Mouse (Mus musculus) liver, embryonic 13.5 days (tissue): ENCODE measurements around the gene Lrfn4. TPM values are rescaled to one million over a fixed set of nuclear protein-coding genes. Genes with fewer than 3 reads are reported as not detected.

Source experiments
- ATAC-seq: fragments of 200-750 bp; cut with Nextera tagmentation; 2 replicates; pipeline ENCODE4 v1.8.0; 2017; ENCODE audit warnings: low read depth, mild to moderate bottlenecking, moderate number of reproducible peaks, moderate library complexity
- DNase-seq: peaks from one replicate; pipeline ENCODE4 v3.0.0; 2022
- H3K27ac ChIP-seq: fragments of 300-500 bp; sonication (generic); 2 replicates; pipeline ENCODE4 v1.5.1; 2015; ENCODE audit warnings: moderate library complexity, mild to moderate bottlenecking, inconsistent platforms
- H3K27me3 ChIP-seq: fragments of 300-500 bp; sonication (generic); 2 replicates; pipeline ENCODE4 v1.6.1; 2015; ENCODE audit warnings: mild to moderate bottlenecking, inconsistent platforms
- H3K36me3 ChIP-seq: fragments of 300-500 bp; sonication (generic); 2 replicates; pipeline ENCODE4 v1.6.1; 2015; ENCODE audit warnings: mild to moderate bottlenecking, inconsistent platforms
- H3K4me1 ChIP-seq: fragments of 300-500 bp; sonication (generic); replicated peaks from 2 replicates; pipeline ENCODE4 v1.6.1; 2015; ENCODE audit warnings: inconsistent platforms
- H3K4me2 ChIP-seq: fragments of 300-500 bp; sonication (generic); 2 replicates; pipeline ENCODE4 v1.6.1; 2015; ENCODE audit warnings: inconsistent platforms, mild to moderate bottlenecking, moderate library complexity
- H3K4me3 ChIP-seq: fragments of 300-500 bp; sonication (generic); replicated peaks from 2 replicates; pipeline ENCODE4 v1.5.1; 2015; ENCODE audit warnings: mild to moderate bottlenecking, inconsistent platforms
- H3K9ac ChIP-seq: fragments of 300-500 bp; sonication (generic); 2 replicates; pipeline ENCODE4 v1.6.1; 2015; ENCODE audit warnings: mild to moderate bottlenecking, inconsistent platforms
- H3K9me3 ChIP-seq: fragments of 300-500 bp; sonication (generic); replicated peaks from 2 replicates; pipeline ENCODE4 v1.6.1; 2016; ENCODE audit warnings: inconsistent platforms
- WGBS: fragments of 180-500 bp; shearing (Covaris S2); methylation state at CpG from one replicate; pipeline ENCODE4 v1.1.7; 2015; ENCODE audit not compliant: insufficient replicate concordance; 5-methylcytosine and 5-hydroxymethylcytosine counted together
- microRNA-seq: library from miRNA; unstranded; fragments of <30 nt; microRNA quantifications from one replicate; pipeline ENCODE4, GENCODE M21; 2016
- polyA plus RNA-seq: library from polyadenylated mRNA; unstranded; fragments of >200 nt; fragmentation: Nextera tagmentation; extraction: Ambion mirVana; gene quantifications from 2 replicates; pipeline ENCODE4 v1.2.1, GENCODE M21; 2015

The Lrfn4 gene
- polyA plus RNA-seq, 1 experiment from 2014 or later = 0.59 TPM

DNA sequence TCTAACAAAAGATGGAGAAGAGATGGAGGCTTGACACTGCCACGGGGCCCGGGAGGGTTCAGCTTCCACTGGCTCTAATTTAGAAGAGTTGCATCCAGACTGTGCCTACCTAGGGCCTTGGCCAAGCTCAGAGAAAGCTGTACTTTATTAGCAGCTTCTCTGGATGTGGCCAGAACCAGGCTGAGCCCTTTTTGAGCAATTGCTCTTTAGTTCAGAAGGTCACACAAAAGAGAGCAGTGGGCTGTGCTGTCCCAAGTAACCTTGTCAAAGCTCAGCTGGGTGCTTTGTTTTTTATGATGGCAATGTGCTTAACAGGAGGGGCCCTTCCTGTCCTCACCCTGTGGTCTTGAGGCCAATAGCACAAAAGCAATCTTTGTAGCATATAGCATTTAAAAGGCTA, 47.8 kb downstream of the Lrfn4 start:
- Histone ChIP-seq H3K27ac (peak overlapping the region; percentile 98), H3K9ac (peak overlapping the region; percentile 69), H3K27me3 (no peaks in the 10 kb centered on the region), H3K4me1 (peaks cover 94% of the 10 kb centered on the region), H3K9me3 (no peaks in the 10 kb centered on the region), H3K4me2 (0 out of 2 replicates have a peak overlapping the region, but pooled peaks have one; percentile 8), H3K4me3 (no peak overlapping the region), H3K36me3 (no peaks in the 10 kb centered on the region)
- DNase-seq (no peak), ATAC-seq (no peak)
- WGBS = 43% methylated on average over 2 of the region's 2 CpGs

DNA sequence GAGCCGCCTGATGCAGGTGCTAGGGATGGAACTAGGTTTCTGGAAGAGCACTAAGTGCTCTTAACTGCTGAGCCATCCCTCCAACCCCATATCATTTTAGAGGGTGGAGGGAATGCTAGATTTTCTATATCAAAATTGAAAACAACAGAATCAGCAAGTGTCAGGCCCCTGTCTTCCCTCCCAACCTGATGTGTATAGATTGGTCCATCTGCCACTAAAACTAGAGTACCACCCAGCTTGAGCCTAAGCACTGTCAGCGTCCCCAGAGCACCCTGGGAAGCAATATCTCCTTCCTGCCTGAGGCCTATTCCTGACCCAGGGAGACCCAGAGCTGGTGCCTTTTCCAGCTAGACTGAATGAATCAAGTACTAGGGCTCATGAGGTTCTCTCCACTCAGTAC, 48.6 kb downstream of the Lrfn4 start:
- 49% methylated on average over 2 of the region's 2 CpGs for WGBS
- H3K4me1 ChIP-seq = peaks cover 99% of the 10 kb centered on the region
- H3K4me3 ChIP-seq = no peak overlapping the region
- H3K9ac ChIP-seq = peak overlapping the region; percentile 69
- ATAC-seq = peak; percentile 76
- peak; percentile 55 for DNase-seq
- H3K27me3 ChIP-seq = no peaks in the 10 kb centered on the region
- no peaks in the 10 kb centered on the region for H3K36me3 ChIP-seq
- H3K4me2 ChIP-seq = peak overlapping the region; percentile 8; the same call in 1 of the 2 replicates
- H3K9me3 ChIP-seq = no peaks in the 10 kb centered on the region
- H3K27ac ChIP-seq = peak overlapping the region; percentile 98

DNA sequence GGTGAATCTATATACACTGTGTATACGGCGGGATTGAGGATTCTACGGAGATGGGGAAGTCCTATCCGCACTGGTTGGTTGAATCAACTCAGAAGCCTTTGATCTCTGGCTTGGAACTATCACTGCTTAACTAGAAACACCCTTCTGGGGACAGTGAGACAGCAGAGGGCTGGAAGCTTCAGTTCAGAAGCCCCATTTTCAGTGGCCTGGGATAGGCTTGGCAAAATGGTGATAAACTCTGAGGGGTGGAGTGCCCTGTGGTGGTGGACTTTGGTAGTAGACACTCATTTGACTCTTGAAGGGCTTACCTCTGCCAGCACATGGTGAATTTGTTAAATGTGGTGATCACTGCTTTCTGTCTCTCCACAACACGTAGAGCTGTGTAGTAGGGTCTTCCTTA, 49.8 kb downstream of the Lrfn4 start:
- 0 out of 2 replicates have a peak overlapping the region, but pooled peaks have one; percentile 9 for H3K4me2 ChIP-seq
- H3K4me1 ChIP-seq = peaks cover 100% of the 10 kb centered on the region
- H3K9ac ChIP-seq = peak overlapping the region; percentile 69
- no peak overlapping the region for H3K4me3 ChIP-seq
- DNase-seq (no peak), ATAC-seq (peak; percentile 53)
- no peaks in the 10 kb centered on the region for H3K27me3 ChIP-seq
- 83% methylated on average over 5 of the region's 5 CpGs for WGBS
- peak overlapping the region; percentile 98 for H3K27ac ChIP-seq
- H3K36me3 ChIP-seq = no peaks in the 10 kb centered on the region
- H3K9me3 ChIP-seq = no peaks in the 10 kb centered on the region

Small RNA genes lying within 50 kb of the gene (microRNA-seq; reads per million reads assigned to microRNA genes)
- gene Mir6986 = 0.88 reads per million

Other genes starting within 250 kb of the Lrfn4 start
- 10.9 and 15.4 TPM in 2 replicates for gene Kdm2a, start 217.4 kb downstream of the Lrfn4 start, polyA plus RNA-seq
- 6.5 and 6.7 TPM in 2 replicates for gene Rhod, start 176.2 kb downstream of the Lrfn4 start, polyA plus RNA-seq
- gene Syt12, start 138.2 kb downstream of the Lrfn4 start, polyA plus RNA-seq = 0.17 and 0.22 TPM in 2 replicates
- not detected in 2 replicates for gene 2010003K11Rik, start 117.1 kb downstream of the Lrfn4 start, polyA plus RNA-seq
- gene Pcx, start 105.2 kb downstream of the Lrfn4 start, polyA plus RNA-seq = 31.4 and 35.1 TPM in 2 replicates
- gene Rce1, start 10.0 kb upstream of the Lrfn4 start, polyA plus RNA-seq = 31.3 and 32.3 TPM in 2 replicates
- gene Gm960, start 83.0 kb upstream of the Lrfn4 start, polyA plus RNA-seq = 0.79 TPM in 1 of 2 replicates, not detected in the other
- 0.09 and 0.13 TPM in 2 replicates for gene Sptbn2, start 95.5 kb upstream of the Lrfn4 start, polyA plus RNA-seq
- 14.6 and 17.5 TPM in 2 replicates for gene Rbm4b, start 140.8 kb upstream of the Lrfn4 start, polyA plus RNA-seq
- 26.0 and 26.5 TPM in 2 replicates for gene Rbm4, start 178.2 kb upstream of the Lrfn4 start, polyA plus RNA-seq
- gene Gm21992, start 195.9 kb upstream of the Lrfn4 start, polyA plus RNA-seq = 18.5 and 20.7 TPM in 2 replicates
- 38.6 and 49.4 TPM in 2 replicates for gene Rbm14, start 196.0 kb upstream of the Lrfn4 start, polyA plus RNA-seq
- 40.7 and 41.2 TPM in 2 replicates for gene Ccs, start 223.7 kb upstream of the Lrfn4 start, polyA plus RNA-seq
- gene Ccdc87, start 223.7 kb upstream of the Lrfn4 start, polyA plus RNA-seq = 0.06 TPM in 1 of 2 replicates, not detected in the other
- 23.6 and 25.3 TPM in 2 replicates for gene Ctsf, start 239.5 kb upstream of the Lrfn4 start, polyA plus RNA-seq